Mouse (Mus musculus) heart, embryonic 11.5 days (tissue): ENCODE measurements around the gene Mctp1. TPM values are rescaled to one million over a fixed set of nuclear protein-coding genes. Genes with fewer than 3 reads are reported as not detected.

Experiments
- ATAC-seq: fragments of 200-750 bp; cut with Nextera tagmentation; replicated peaks from 2 replicates; pipeline ENCODE4 v1.8.0; 2017; ENCODE audit warnings: moderate library complexity; ENCODE audit not compliant: insufficient number of reproducible peaks, low FRiP score, low TSS enrichment
- H3K27ac ChIP-seq: fragments of 300-500 bp; sonication (generic); 2 replicates; pipeline ENCODE4 v1.5.1; 2014; ENCODE audit warnings: mild to moderate bottlenecking, low read depth, low read length
- H3K27me3 ChIP-seq: fragments of 300-500 bp; sonication (generic); 2 replicates; pipeline ENCODE4 v1.6.1; 2014; ENCODE audit warnings: mild to moderate bottlenecking, low read length, mixed read lengths; ENCODE audit not compliant: control insufficient read depth, insufficient read depth
- H3K36me3 ChIP-seq: fragments of 300-500 bp; sonication (generic); 2 replicates; pipeline ENCODE4 v1.6.1; 2014; ENCODE audit warnings: mild to moderate bottlenecking, low read length, moderate library complexity, mixed read lengths; ENCODE audit not compliant: control insufficient read depth, insufficient read depth
- H3K4me1 ChIP-seq: fragments of 300-500 bp; sonication (generic); 2 replicates; pipeline ENCODE4 v1.6.1; 2014; ENCODE audit warnings: low read length; ENCODE audit not compliant: control insufficient read depth, insufficient read depth
- H3K4me2 ChIP-seq: fragments of 300-500 bp; sonication (generic); 2 replicates; pipeline ENCODE4 v1.6.1; 2014; ENCODE audit warnings: mild to moderate bottlenecking, moderate library complexity
- H3K4me3 ChIP-seq: fragments of 300-500 bp; sonication (generic); 2 replicates; pipeline ENCODE4 v1.5.1; 2014; ENCODE audit warnings: low read depth, low read length
- H3K9ac ChIP-seq: fragments of 300-500 bp; sonication (generic); 2 replicates; pipeline ENCODE4 v1.6.1; 2014; ENCODE audit warnings: mild to moderate bottlenecking, low read depth, low read length, moderate library complexity
- H3K9me3 ChIP-seq: fragments of 300-500 bp; sonication (generic); replicated peaks from 2 replicates; pipeline ENCODE4 v1.6.1; 2016; ENCODE audit warnings: low read length; ENCODE audit not compliant: control insufficient read depth
- WGBS: fragments of 180-500 bp; shearing (Covaris S2); extraction: QIAGEN DNeasy Blood & Tissue Kit; methylation state at CpG from one replicate; pipeline ENCODE4 v1.1.7; 2014; ENCODE audit not compliant: insufficient replicate concordance; 5-methylcytosine and 5-hydroxymethylcytosine counted together
- polyA plus RNA-seq: library from polyadenylated mRNA; unstranded; fragments of >200 nt; fragmentation: Nextera tagmentation; extraction: Ambion mirVana; gene quantifications from 2 replicates; pipeline ENCODE4 v1.2.1, GENCODE M21; 2014

Mctp1 gene
- polyA plus RNA-seq, 1 experiment from 2014 or later: 0.37 TPM

DNA sequence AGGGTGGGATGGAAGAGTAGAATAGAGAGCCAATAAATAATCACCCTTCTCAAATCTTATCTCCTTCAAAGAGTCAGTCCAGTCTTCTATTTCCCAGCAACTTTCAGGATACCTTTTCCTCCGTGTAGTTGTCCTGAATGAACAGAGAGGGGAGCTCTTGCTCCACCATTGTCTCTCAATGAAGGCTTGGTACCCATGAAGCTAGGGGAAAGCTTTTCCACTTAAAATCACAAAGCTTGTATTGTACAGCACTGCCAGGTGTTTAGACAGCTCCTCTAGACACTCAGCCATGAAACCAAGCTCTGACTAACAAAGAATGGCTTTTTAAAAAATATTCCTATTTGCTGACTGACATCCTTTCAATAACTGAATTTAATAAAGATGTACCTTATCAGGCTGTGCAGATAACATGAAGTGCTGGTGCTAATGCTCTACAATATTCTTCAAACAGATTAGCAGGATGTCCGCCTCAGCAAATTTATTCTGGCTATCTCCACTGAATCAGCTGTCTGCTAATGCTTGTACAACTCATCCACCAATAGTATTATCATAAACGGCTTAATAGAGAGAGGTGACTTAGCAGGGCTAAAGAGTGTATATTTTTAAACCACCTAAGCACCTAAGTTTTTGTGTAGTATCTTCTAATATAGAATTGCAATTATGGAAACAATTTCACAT lies 417.9 kb downstream of the Mctp1 start:
- H3K27me3 ChIP-seq: no peaks in the 10 kb centered on the region
- H3K4me1 ChIP-seq: no peaks in the 10 kb centered on the region
- H3K4me2 ChIP-seq: no peak overlapping the region
- no peak overlapping the region for H3K9ac ChIP-seq
- no peaks in the 10 kb centered on the region for H3K9me3 ChIP-seq
- 35% methylated on average over 3 of the region's 3 CpGs for WGBS
- ATAC-seq: no peak
- no peak overlapping the region for H3K4me3 ChIP-seq
- H3K36me3 ChIP-seq: no peaks in the 10 kb centered on the region
- H3K27ac ChIP-seq: no peak overlapping the region

DNA sequence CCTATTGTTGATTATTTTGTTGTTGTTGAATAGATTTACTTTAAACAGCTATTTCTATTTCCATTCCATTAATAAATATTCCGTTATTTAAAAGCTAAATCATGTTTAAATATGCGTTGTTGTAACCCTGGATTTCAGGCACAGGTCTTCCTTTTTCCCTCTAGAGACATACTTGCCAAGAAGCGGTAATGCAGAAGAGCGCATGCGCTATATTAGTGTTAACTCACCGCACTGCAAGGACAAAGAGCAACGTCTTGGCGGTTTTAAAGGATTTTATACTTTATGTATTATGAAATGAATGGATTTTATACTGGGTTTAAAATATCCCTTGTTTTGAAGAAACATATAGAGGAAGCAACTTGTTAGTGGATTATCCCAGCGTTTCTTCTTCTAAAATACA lies 418.6 kb downstream of the Mctp1 start:
- H3K4me1 ChIP-seq: no peaks in the 10 kb centered on the region
- no peak for ATAC-seq
- no peak overlapping the region for H3K27ac ChIP-seq
- H3K9me3 ChIP-seq: no peaks in the 10 kb centered on the region
- no peaks in the 10 kb centered on the region for H3K27me3 ChIP-seq
- no peak overlapping the region for H3K4me2 ChIP-seq
- H3K4me3 ChIP-seq: no peak overlapping the region
- no peak overlapping the region for H3K9ac ChIP-seq
- 86% methylated on average over 9 of the region's 9 CpGs for WGBS
- no peaks in the 10 kb centered on the region for H3K36me3 ChIP-seq

DNA sequence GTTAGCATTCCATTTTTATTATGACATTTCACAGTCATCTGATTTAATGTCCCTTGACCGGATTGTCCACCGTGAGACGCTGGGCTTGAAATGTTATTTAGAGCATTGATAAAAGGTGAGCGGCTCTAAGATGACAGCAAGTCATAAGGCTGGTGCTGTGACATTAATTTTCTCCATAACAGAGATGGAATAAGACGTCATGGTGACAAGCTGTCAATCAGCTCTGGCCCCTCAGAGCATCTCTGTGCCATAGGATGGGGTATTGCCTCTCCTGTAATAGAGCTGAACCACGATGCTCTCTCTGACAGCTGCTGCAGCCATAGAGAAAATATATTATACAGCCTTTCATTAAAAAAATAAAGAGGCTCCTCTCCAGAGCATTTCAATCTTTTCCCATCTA lies 419.5 kb downstream of the Mctp1 start:
- Histone ChIP-seq H3K4me2 (no peak overlapping the region), H3K36me3 (no peaks in the 10 kb centered on the region), H3K9me3 (no peaks in the 10 kb centered on the region), H3K4me3 (no peak overlapping the region), H3K4me1 (no peaks in the 10 kb centered on the region), H3K9ac (no peak overlapping the region), H3K27me3 (no peaks in the 10 kb centered on the region), H3K27ac (no peak overlapping the region)
- no peak for ATAC-seq
- WGBS: 76% methylated on average over 6 of the region's 6 CpGs

DNA sequence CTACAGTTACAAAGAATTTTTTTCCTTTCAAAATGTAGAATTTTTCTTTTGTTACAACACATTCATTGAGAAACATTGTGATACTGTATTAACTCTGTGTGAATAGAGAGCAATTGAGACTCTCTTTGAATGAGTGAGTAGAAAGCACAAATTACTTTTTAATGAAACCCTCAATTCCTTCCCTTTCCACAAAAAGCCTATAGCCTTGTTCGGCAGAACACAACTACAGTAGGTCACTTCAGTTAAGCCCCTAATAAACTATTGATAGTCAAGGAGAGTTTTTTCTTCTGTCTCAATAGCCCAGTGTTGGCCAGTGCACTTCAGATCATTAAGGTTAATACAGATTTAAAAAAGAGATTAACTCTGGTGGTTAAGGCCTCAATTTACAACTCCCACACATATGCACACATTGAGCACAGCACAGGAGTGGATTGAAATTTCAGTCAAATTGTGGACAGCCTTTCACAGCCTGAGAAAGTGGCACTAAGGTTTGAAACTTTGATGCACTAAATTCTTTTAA lies 424.6 kb downstream of the Mctp1 start:
- no peaks in the 10 kb centered on the region for H3K9me3 ChIP-seq

DNA sequence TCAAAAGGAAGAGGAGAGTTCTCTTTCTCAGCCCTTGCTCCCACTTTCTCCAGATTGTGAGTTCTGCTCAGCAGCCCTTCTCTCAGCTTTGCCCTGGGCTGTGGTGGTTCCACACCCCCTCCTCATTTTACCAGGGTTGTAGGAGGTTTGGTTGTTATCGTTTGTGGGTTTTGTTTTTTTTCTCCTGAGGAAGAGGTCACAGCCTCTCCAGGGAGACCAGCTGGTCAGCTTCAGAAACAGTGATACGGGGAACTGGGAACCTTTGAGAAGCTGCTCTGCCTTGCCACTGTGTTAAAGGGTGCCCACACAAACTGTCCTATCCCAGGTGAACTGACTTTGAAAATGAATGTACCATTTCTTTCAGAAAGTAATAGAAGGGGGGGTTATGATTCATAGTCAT lies 425.5 kb downstream of the Mctp1 start:
- H3K27ac ChIP-seq: no peak overlapping the region
- no peak overlapping the region for H3K4me3 ChIP-seq
- H3K9ac ChIP-seq: no peak overlapping the region
- H3K9me3 ChIP-seq: no peaks in the 10 kb centered on the region
- H3K36me3 ChIP-seq: no peaks in the 10 kb centered on the region
- peaks cover 5% of the 10 kb centered on the region; the same call in 1 of the 2 replicates for H3K4me1 ChIP-seq
- H3K4me2 ChIP-seq: no peak overlapping the region
- 2% methylated on average over 2 of the region's 2 CpGs for WGBS
- no peak; the same call in 1 of the 2 replicates for ATAC-seq
- H3K27me3 ChIP-seq: no peaks in the 10 kb centered on the region

More for the DNA sequence above, 424.6 kb downstream of the Mctp1 start:
- Histone ChIP-seq H3K27me3 (no peaks in the 10 kb centered on the region), H3K9ac (no peak overlapping the region), H3K4me1 (peaks cover 5% of the 10 kb centered on the region; the same call in 1 of the 2 replicates), H3K36me3 (no peaks in the 10 kb centered on the region), H3K27ac (no peak overlapping the region), H3K4me2 (no peak overlapping the region), H3K4me3 (no peak overlapping the region)
- 67% methylated on average over 1 of the region's 1 CpGs for WGBS
- ATAC-seq: no peak

DNA sequence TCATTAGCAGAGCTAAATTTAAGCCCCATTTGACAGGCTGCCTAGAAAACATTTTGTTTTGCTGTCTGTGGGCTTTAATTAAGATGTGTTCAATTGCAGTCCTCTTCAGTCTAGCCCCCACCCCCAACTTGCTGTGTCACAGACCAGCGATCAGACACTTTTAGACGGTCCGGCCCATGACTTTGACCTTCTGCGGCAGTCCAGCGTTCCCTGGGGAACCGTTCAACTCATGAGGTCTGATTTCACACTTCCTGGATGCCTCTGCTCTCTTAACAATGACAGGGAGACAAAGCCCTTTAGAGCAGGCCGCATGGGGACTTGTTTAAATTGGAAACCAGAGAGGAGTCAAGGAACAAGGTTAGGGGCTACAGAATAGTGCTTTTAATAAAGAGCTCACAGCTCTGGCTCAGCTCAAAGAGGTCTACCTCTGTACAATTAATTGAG lies 426.2 kb downstream of the Mctp1 start:
- ATAC-seq: peak; percentile 68

DNA sequence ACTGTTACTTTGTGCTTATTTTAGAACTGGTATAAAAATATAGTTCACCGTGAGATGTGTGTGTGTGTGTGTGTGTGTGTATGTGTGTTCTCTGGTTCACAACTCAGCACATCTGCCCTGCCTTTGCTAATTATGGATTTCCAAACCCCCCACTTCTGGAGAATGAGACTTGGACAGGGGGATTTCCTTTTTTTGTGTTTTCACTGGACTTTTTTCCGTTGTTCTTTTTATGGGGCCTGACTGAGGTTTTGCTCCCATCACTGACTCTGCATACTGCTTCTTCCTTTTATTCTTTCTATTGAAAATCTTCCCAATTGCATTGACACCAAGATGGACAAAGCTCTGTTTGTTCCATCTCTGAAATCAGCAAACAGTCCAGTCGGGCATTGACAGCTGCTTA lies 438.7 kb downstream of the Mctp1 start:
- H3K27me3 ChIP-seq: no peaks in the 10 kb centered on the region
- H3K9ac ChIP-seq: no peak overlapping the region
- H3K4me1 ChIP-seq: no peaks in the 10 kb centered on the region
- no peak for ATAC-seq
- WGBS: 57% methylated on average over 3 of the region's 3 CpGs
- H3K4me2 ChIP-seq: no peak overlapping the region
- no peaks in the 10 kb centered on the region for H3K9me3 ChIP-seq
- H3K4me3 ChIP-seq: no peak overlapping the region
- H3K36me3 ChIP-seq: no peaks in the 10 kb centered on the region
- H3K27ac ChIP-seq: no peak overlapping the region

More for the DNA sequence above, 426.2 kb downstream of the Mctp1 start:
- Histone ChIP-seq H3K27ac (peak overlapping the region; percentile 35; the same call in 1 of the 2 replicates), H3K36me3 (no peaks in the 10 kb centered on the region), H3K9ac (0 out of 2 replicates have a peak overlapping the region, but pooled peaks have one; percentile 10), H3K4me1 (peaks cover 5% of the 10 kb centered on the region; the same call in 1 of the 2 replicates), H3K4me3 (no peak overlapping the region), H3K9me3 (no peaks in the 10 kb centered on the region), H3K4me2 (peak overlapping the region; percentile 22; the same call in 1 of the 2 replicates), H3K27me3 (no peaks in the 10 kb centered on the region)
- 14% methylated on average over 7 of the region's 7 CpGs for WGBS

DNA sequence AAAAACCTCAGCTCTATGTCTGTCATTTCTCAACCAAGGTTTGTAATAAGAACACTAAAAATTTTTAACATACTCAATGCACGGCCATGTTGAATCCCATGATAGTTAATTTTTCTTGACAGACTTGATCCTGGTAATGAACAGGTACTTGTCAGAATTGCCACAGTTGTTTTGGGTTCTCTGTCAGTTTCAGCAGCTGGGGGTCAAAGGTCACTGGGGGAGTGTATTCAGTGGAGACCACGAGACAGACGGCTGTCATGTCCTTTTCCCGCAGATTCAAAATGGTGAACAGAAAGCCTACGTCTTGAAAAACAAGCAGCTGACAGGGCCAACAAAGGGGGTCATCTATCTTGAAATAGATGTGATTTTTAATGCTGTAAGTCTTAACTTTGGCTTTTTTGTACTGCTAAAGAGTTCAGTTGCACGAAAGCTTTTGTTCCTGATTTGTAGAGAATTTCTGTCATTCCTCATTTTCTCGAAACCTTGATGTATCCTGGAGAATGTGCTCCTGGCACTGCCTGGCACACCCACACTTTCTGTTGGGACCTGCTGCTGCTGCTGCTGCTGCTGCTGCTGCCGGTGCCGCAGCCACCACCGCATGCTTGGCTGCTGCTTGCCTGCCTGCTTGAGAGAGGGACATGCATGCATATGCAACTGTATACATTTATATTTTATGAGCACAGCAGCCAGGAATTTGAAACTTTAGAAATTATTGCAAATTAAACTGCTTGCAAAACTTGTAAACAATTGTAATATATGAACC lies 440.8 kb downstream of the Mctp1 start:
- ATAC-seq: no peak
- Histone ChIP-seq H3K4me3 (no peak overlapping the region), H3K36me3 (no peaks in the 10 kb centered on the region), H3K9ac (no peak overlapping the region), H3K27me3 (no peaks in the 10 kb centered on the region), H3K27ac (no peak overlapping the region), H3K9me3 (no peaks in the 10 kb centered on the region), H3K4me1 (no peaks in the 10 kb centered on the region), H3K4me2 (no peak overlapping the region)
- WGBS: 56% methylated on average over 10 of the region's 10 CpGs
